Mouse (Mus musculus): ENCODE results near the gene Tmem240. TPM values are rescaled to one million over a fixed set of nuclear protein-coding genes. Genes with fewer than 3 reads are reported as not detected.

Gene Tmem240
- polyA plus RNA-seq, 1 experiment from 2014 or later, result 0.24 TPM

GRCm38 (mm10) chr4:155760613-155761355 lies 26.2 kb downstream of the Tmem240 start, which contains the start of gene Atad3a:
Gene Atad3a (minus strand): TSS chr4:155761093.
- Histone ChIP-seq H3K4me1 (peaks cover 37% of the 10 kb centered on the region), H3K4me2 (peak within 1 kb of the TSS; percentile 95), H3K36me3 (peaks cover 34% of the 10 kb centered on the region), H3K27me3 (replicated peaks) (no peaks in the 10 kb centered on the region), H3K4me3 (peak within 1 kb of the TSS; percentile 80), H3K9me3 (replicated peaks) (no peaks in the 10 kb centered on the region), H3K9ac (peak within 1 kb of the TSS; percentile 85), H3K27ac (peak within 1 kb of the TSS; percentile 76)
- under 1% methylated on average over 68 of the region's 68 CpGs for WGBS (ENCODE audit: insufficient replicate concordance)
- ATAC-seq, result peak; percentile 96

GRCm38 (mm10) chr4:155761356-155762099 lies 26.9 kb downstream of the Tmem240 start:
- H3K4me2 ChIP-seq, result peak overlapping the region; percentile 95
- H3K4me3 ChIP-seq, result peak overlapping the region; percentile 80
- peaks cover 26% of the 10 kb centered on the region for H3K36me3 ChIP-seq
- H3K27ac ChIP-seq, result peak overlapping the region; percentile 76
- H3K9ac ChIP-seq, result peak overlapping the region; percentile 85
- ATAC-seq, result no peak; the same call in 1 of the 2 replicates
- WGBS (ENCODE audit: insufficient replicate concordance), result 2% methylated on average over 28 of the region's 28 CpGs
- no peaks in the 10 kb centered on the region for H3K27me3 ChIP-seq (replicated peaks)
- H3K9me3 ChIP-seq (replicated peaks), result no peaks in the 10 kb centered on the region
- peaks cover 37% of the 10 kb centered on the region for H3K4me1 ChIP-seq

GRCm38 (mm10) chr4:155762357-155762756 lies 27.8 kb downstream of the Tmem240 start:
- peak overlapping the region; percentile 85; the same call in 1 of the 2 replicates for H3K9ac ChIP-seq
- no peak overlapping the region for H3K27ac ChIP-seq
- ATAC-seq, result no peak
- 63% methylated on average over 3 of the region's 3 CpGs for WGBS (ENCODE audit: insufficient replicate concordance)
- peaks cover 37% of the 10 kb centered on the region for H3K4me1 ChIP-seq
- peaks cover 18% of the 10 kb centered on the region for H3K36me3 ChIP-seq
- no peak overlapping the region for H3K4me3 ChIP-seq
- no peaks in the 10 kb centered on the region for H3K9me3 ChIP-seq (replicated peaks)
- H3K27me3 ChIP-seq (replicated peaks), result no peaks in the 10 kb centered on the region
- peak overlapping the region; percentile 95; the same call in 1 of the 2 replicates for H3K4me2 ChIP-seq

- WGBS (ENCODE audit: insufficient replicate concordance), result 59% methylated on average over 5 of the region's 5 CpGs
- 0 out of 2 replicates have a peak overlapping the region, but pooled peaks have one; percentile 60 for H3K27ac ChIP-seq
Measured at GRCm38 (mm10) chr4:155769496-155769879, 34.9 kb downstream of the Tmem240 start.

GRCm38 (mm10) chr4:155769880-155770512 lies 35.4 kb downstream of the Tmem240 start:
- Histone ChIP-seq H3K9ac (peak overlapping the region; percentile 80), H3K36me3 (no peaks in the 10 kb centered on the region), H3K4me3 (peak overlapping the region; percentile 68), H3K4me2 (peak overlapping the region; percentile 94), H3K27ac (peak overlapping the region; percentile 60), H3K9me3 (replicated peaks) (no peaks in the 10 kb centered on the region), H3K27me3 (replicated peaks) (peaks cover 46% of the 10 kb centered on the region), H3K4me1 (peaks cover 28% of the 10 kb centered on the region)
- ATAC-seq, result peak; percentile 87
- 0% methylated on average over 39 of the region's 39 CpGs for WGBS (ENCODE audit: insufficient replicate concordance)

More at GRCm38 (mm10) chr4:155769496-155769879, 34.9 kb downstream of the Tmem240 start:
- Histone ChIP-seq H3K4me1 (peaks cover 23% of the 10 kb centered on the region), H3K9ac (peak overlapping the region; percentile 80), H3K9me3 (replicated peaks) (no peaks in the 10 kb centered on the region), H3K4me2 (peak overlapping the region; percentile 94), H3K4me3 (peak overlapping the region; percentile 68), H3K36me3 (no peaks in the 10 kb centered on the region), H3K27me3 (replicated peaks) (peaks cover 41% of the 10 kb centered on the region)
- no peak for ATAC-seq

GRCm38 (mm10) chr4:155770626-155771025 lies 36.0 kb downstream of the Tmem240 start:
- H3K4me1 ChIP-seq, result peaks cover 33% of the 10 kb centered on the region
- no peak; the same call in 1 of the 2 replicates for ATAC-seq
- H3K9me3 ChIP-seq (replicated peaks), result no peaks in the 10 kb centered on the region
- 0 out of 2 replicates have a peak overlapping the region, but pooled peaks have one; percentile 60 for H3K27ac ChIP-seq
- peaks cover 53% of the 10 kb centered on the region for H3K27me3 ChIP-seq (replicated peaks)
- no peaks in the 10 kb centered on the region for H3K36me3 ChIP-seq
- peak overlapping the region; percentile 94 for H3K4me2 ChIP-seq
- 49% methylated on average over 24 of the region's 24 CpGs for WGBS (ENCODE audit: insufficient replicate concordance)
- H3K9ac ChIP-seq, result peak overlapping the region; percentile 80
- H3K4me3 ChIP-seq, result peak overlapping the region; percentile 68

GRCm38 (mm10) chr4:155771706-155772105 lies 37.1 kb downstream of the Tmem240 start:
- Histone ChIP-seq H3K4me3 (no peak overlapping the region), H3K9ac (no peak overlapping the region), H3K4me2 (no peak overlapping the region), H3K36me3 (no peaks in the 10 kb centered on the region), H3K9me3 (replicated peaks) (no peaks in the 10 kb centered on the region), H3K4me1 (peaks cover 34% of the 10 kb centered on the region), H3K27me3 (replicated peaks) (peaks cover 63% of the 10 kb centered on the region), H3K27ac (no peak overlapping the region)
- WGBS (ENCODE audit: insufficient replicate concordance), result 73% methylated on average over 2 of the region's 2 CpGs
- no peak for ATAC-seq

GRCm38 (mm10) chr4:155772786-155773185 lies 38.2 kb downstream of the Tmem240 start:
- Histone ChIP-seq H3K27ac (no peak overlapping the region), H3K4me1 (peaks cover 43% of the 10 kb centered on the region), H3K36me3 (no peaks in the 10 kb centered on the region), H3K4me2 (no peak overlapping the region), H3K27me3 (replicated peaks) (peaks cover 71% of the 10 kb centered on the region), H3K9me3 (replicated peaks) (no peaks in the 10 kb centered on the region), H3K4me3 (no peak overlapping the region), H3K9ac (no peak overlapping the region)
- 69% methylated on average over 13 of the region's 13 CpGs for WGBS (ENCODE audit: insufficient replicate concordance)
- no peak for ATAC-seq

- H3K9me3 ChIP-seq (replicated peaks), result no peaks in the 10 kb centered on the region
- no peaks in the 10 kb centered on the region for H3K36me3 ChIP-seq
- H3K9ac ChIP-seq, result peak overlapping the region; percentile 46
- 0 out of 2 replicates have a peak overlapping the region, but pooled peaks have one; percentile 47 for H3K4me3 ChIP-seq
- H3K27ac ChIP-seq, result no peak overlapping the region
- no peak for ATAC-seq
- peaks cover 75% of the 10 kb centered on the region for H3K27me3 ChIP-seq (replicated peaks)
- H3K4me1 ChIP-seq, result peaks cover 45% of the 10 kb centered on the region
- WGBS (ENCODE audit: insufficient replicate concordance), result 27% methylated on average over 5 of the region's 5 CpGs
- H3K4me2 ChIP-seq, result peak overlapping the region; percentile 73; the same call in 1 of the 2 replicates
Measured at GRCm38 (mm10) chr4:155773335-155774078, 38.9 kb downstream of the Tmem240 start.

- Histone ChIP-seq H3K4me3 (peak within 1 kb of the TSS; percentile 47), H3K9me3 (replicated peaks) (no peaks in the 10 kb centered on the region), H3K27me3 (replicated peaks) (peaks cover 81% of the 10 kb centered on the region), H3K9ac (peak within 1 kb of the TSS; percentile 46), H3K4me2 (peak within 1 kb of the TSS; percentile 73), H3K36me3 (no peaks in the 10 kb centered on the region), H3K27ac (no peak within 1 kb of the TSS), H3K4me1 (peaks cover 43% of the 10 kb centered on the region)
- WGBS (ENCODE audit: insufficient replicate concordance), result under 1% methylated on average over 35 of the region's 35 CpGs
- peak; percentile 72 for ATAC-seq
Measured at GRCm38 (mm10) chr4:155774280-155774754, 39.7 kb downstream of the Tmem240 start, which contains the start of gene Vwa1. Gene Vwa1 (minus strand): TSS chr4:155774698.

Measured in liver, embryonic 12.5 days (tissue).